ENCODE assay signal across 13 mouse cellular contexts in genomic region chr2:116852249-116852648, GRCm38 (mm10). TPM values are rescaled to one million over a fixed set of nuclear protein-coding genes. Genes with fewer than 3 reads are reported as not detected.
A peak's percentile ranks its signal among the peaks of the same experiment; 100 is the strongest.
DNase-seq lines count a peak whose midpoint lies in the region; ATAC-seq lines count a peak whose summit lies in the region.
"Had no signal": no experiment of that assay in that cellular context is flagged by ENCODE, and none has a peak within 500 bp of the region (broad histone marks: within the 10 kb centered on the region; RNA-seq: fewer than 3 reads in every experiment).

No protein-coding gene starts in this region.

- DNase-seq in embryonic facial prominence, embryonic 10.5 days (ENCODE audit: low spot score): no peak
- DNase-seq in limb, embryonic 10.5 days (ENCODE audit: low spot score): no peak
- peak; percentile 15 to 48 for DNase-seq in kidney, postnatal 4 days
- DNase-seq in right cerebral cortex, adult 2 months (ENCODE audit: low spot score in 2 of 2): no peak
- DNase-seq in adrenal gland, postnatal 4 days (ENCODE audit: low spot score in 2 of 2): no peak
- DNase-seq: thymus, adult 18-20 months had no signal

- no peak overlapping the region for H3K9ac ChIP-seq in embryonic facial prominence, embryonic 12.5 days
- no peak overlapping the region for H3K9ac ChIP-seq in limb, embryonic 12.5 days (replicated peaks)
- no peak overlapping the region for H3K9ac ChIP-seq in embryonic facial prominence, embryonic 15.5 days
- H3K9ac ChIP-seq: liver, embryonic 14.5 days had no signal

- no peaks in the 10 kb centered on the region for H3K27me3 ChIP-seq in embryonic facial prominence, embryonic 12.5 days
- no peaks in the 10 kb centered on the region for H3K27me3 ChIP-seq in embryonic facial prominence, embryonic 10.5 days (replicated peaks; ENCODE audit: low read depth, poor library complexity, severe bottlenecking)
- no peaks in the 10 kb centered on the region for H3K27me3 ChIP-seq in limb, embryonic 12.5 days
- no peaks in the 10 kb centered on the region for H3K27me3 ChIP-seq in limb, embryonic 10.5 days (ENCODE audit: low read depth, poor library complexity, severe bottlenecking)
- H3K27me3 ChIP-seq in embryonic facial prominence, embryonic 15.5 days: no peaks in the 10 kb centered on the region

- H3K4me1 ChIP-seq in embryonic facial prominence, embryonic 12.5 days: peaks cover 8% of the 10 kb centered on the region; the same call in 1 of the 2 replicates
- peaks cover 4% of the 10 kb centered on the region; the same call in 1 of the 2 replicates for H3K4me1 ChIP-seq in embryonic facial prominence, embryonic 10.5 days
- 0 out of 2 replicates have a peak, but pooled peaks cover 8% of the 10 kb centered on the region for H3K4me1 ChIP-seq in limb, embryonic 12.5 days (replicated peaks)
- no peaks in the 10 kb centered on the region for H3K4me1 ChIP-seq in limb, embryonic 10.5 days
- H3K4me1 ChIP-seq in embryonic facial prominence, embryonic 15.5 days: peaks cover 7% of the 10 kb centered on the region; the same call in 1 of the 2 replicates

- no peak overlapping the region for H3K4me2 ChIP-seq in embryonic facial prominence, embryonic 12.5 days (replicated peaks)
- no peak overlapping the region for H3K4me2 ChIP-seq in limb, embryonic 12.5 days
- no peak overlapping the region for H3K4me2 ChIP-seq in embryonic facial prominence, embryonic 15.5 days (replicated peaks)

- no peak; the same call in 1 of the 2 replicates for ATAC-seq in embryonic facial prominence, embryonic 12.5 days (ENCODE audit: insufficient number of reproducible peaks, insufficient read depth, low FRiP score, low TSS enrichment)
- ATAC-seq in limb, embryonic 12.5 days (ENCODE audit: insufficient number of reproducible peaks, insufficient read depth, low FRiP score, low TSS enrichment, low read depth): 0 out of 2 replicates have a peak, but pooled peaks have one; percentile 52
- 0 out of 2 replicates have a peak, but pooled peaks have one; percentile 29 for ATAC-seq in embryonic facial prominence, embryonic 15.5 days (ENCODE audit: insufficient number of reproducible peaks, low FRiP score, low TSS enrichment, low read depth)
- ATAC-seq: activated CD4-positive, CD25-positive, alpha-beta regulatory T cell, adult 4 months; forebrain, embryonic 16.5 days had no signal

- H3K4me3 ChIP-seq in embryonic facial prominence, embryonic 12.5 days: no peak overlapping the region
- H3K4me3 ChIP-seq in embryonic facial prominence, embryonic 10.5 days: no peak overlapping the region
- no peak overlapping the region for H3K4me3 ChIP-seq in limb, embryonic 12.5 days (replicated peaks)
- no peak overlapping the region for H3K4me3 ChIP-seq in limb, embryonic 10.5 days
- no peak overlapping the region for H3K4me3 ChIP-seq in embryonic facial prominence, embryonic 15.5 days (replicated peaks)

- 0 out of 2 replicates have a peak overlapping the region, but pooled peaks have one; percentile 3 for H3K27ac ChIP-seq in embryonic facial prominence, embryonic 12.5 days
- H3K27ac ChIP-seq in embryonic facial prominence, embryonic 10.5 days (replicated peaks): no peak overlapping the region
- 0 out of 2 replicates have a peak overlapping the region, but pooled peaks have one; percentile 17 for H3K27ac ChIP-seq in limb, embryonic 12.5 days
- H3K27ac ChIP-seq in limb, embryonic 10.5 days: no peak overlapping the region
- H3K27ac ChIP-seq in embryonic facial prominence, embryonic 15.5 days (replicated peaks): no peak overlapping the region
- H3K27ac ChIP-seq: liver, embryonic 14.5 days had no signal

- 37% methylated on average over 5 of the region's 5 CpGs for WGBS in embryonic facial prominence, embryonic 12.5 days
- WGBS in embryonic facial prominence, embryonic 10.5 days: 66% methylated on average over 5 of the region's 5 CpGs
- WGBS in limb, embryonic 12.5 days: 51% methylated on average over 5 of the region's 5 CpGs
- WGBS in limb, embryonic 10.5 days: 76% methylated on average over 5 of the region's 5 CpGs
- 21% methylated on average over 5 of the region's 5 CpGs for WGBS in embryonic facial prominence, embryonic 15.5 days

- H3K9me3 ChIP-seq in embryonic facial prominence, embryonic 12.5 days: no peaks in the 10 kb centered on the region
- H3K9me3 ChIP-seq in embryonic facial prominence, embryonic 10.5 days: no peaks in the 10 kb centered on the region
- H3K9me3 ChIP-seq in limb, embryonic 12.5 days: no peaks in the 10 kb centered on the region
- no peaks in the 10 kb centered on the region for H3K9me3 ChIP-seq in limb, embryonic 10.5 days (replicated peaks)
- H3K9me3 ChIP-seq in embryonic facial prominence, embryonic 15.5 days (replicated peaks): no peaks in the 10 kb centered on the region

- H3K36me3 ChIP-seq in embryonic facial prominence, embryonic 12.5 days: no peaks in the 10 kb centered on the region
- no peaks in the 10 kb centered on the region for H3K36me3 ChIP-seq in embryonic facial prominence, embryonic 10.5 days (replicated peaks)
- no peaks in the 10 kb centered on the region for H3K36me3 ChIP-seq in limb, embryonic 12.5 days
- no peaks in the 10 kb centered on the region for H3K36me3 ChIP-seq in limb, embryonic 10.5 days
- H3K36me3 ChIP-seq in embryonic facial prominence, embryonic 15.5 days: no peaks in the 10 kb centered on the region

RNA-seq across cellular contexts. Expression of gene Tmco5, which starts 26.2 kb away (rescaled TPM):
- polyA plus RNA-seq in embryonic facial prominence, embryonic 12.5 days (2016; fragmentation: Nextera tagmentation; extraction: Ambion mirVana): not detected in 2 replicates
- polyA plus RNA-seq in embryonic facial prominence, embryonic 10.5 days (2016; fragmentation: Nextera tagmentation; extraction: Ambion mirVana): not detected in 2 replicates
- polyA plus RNA-seq in limb, embryonic 12.5 days (2016; fragmentation: Nextera tagmentation; extraction: Ambion mirVana): not detected in 2 replicates
- not detected in 2 replicates for polyA plus RNA-seq in limb, embryonic 10.5 days (2016; fragmentation: Nextera tagmentation; extraction: Ambion mirVana)
- not detected in 2 replicates for polyA plus RNA-seq in embryonic facial prominence, embryonic 15.5 days (2015; fragmentation: Nextera tagmentation; extraction: Ambion mirVana)
- total RNA-seq in adrenal gland, postnatal 4 days (2021): not detected
- total RNA-seq: monocyte, adult 5-6 weeks had no signal
- polyA plus RNA-seq: activated CD4-positive, CD25-positive, alpha-beta regulatory T cell, adult 4 months; forebrain, embryonic 16.5 days; liver, embryonic 14.5 days had no signal

Comparison
In these comparisons a context has a peak if more than half of its experiments do, and no peak if none do; other contexts are left out.
1. H3K27ac ChIP-seq: peak in embryonic facial prominence, embryonic 12.5 days (single experiment) and limb, embryonic 12.5 days (single experiment); none in embryonic facial prominence, embryonic 10.5 days (single experiment), limb, embryonic 10.5 days (single experiment) and embryonic facial prominence, embryonic 15.5 days (single experiment).
2. DNase-seq: peak in kidney, postnatal 4 days (2 of 2); none in embryonic facial prominence, embryonic 10.5 days (single experiment), limb, embryonic 10.5 days (single experiment), right cerebral cortex, adult 2 months (0 of 2) and adrenal gland, postnatal 4 days (0 of 2).